Mouse (Mus musculus) liver, embryonic 14.5 days (tissue): ENCODE data around the gene Ifnz. TPM values are rescaled to one million over a fixed set of nuclear protein-coding genes. Genes with fewer than 3 reads are reported as not detected.
A peak's percentile ranks its signal among the peaks of the same experiment; 100 is the strongest.
"Not testable (repeated sequence)": the region's sequence is repeated elsewhere in the genome, so short reads cannot be mapped to it uniquely, and the experiment has no call there.

ENCODE experiments used
- ATAC-seq: fragments of 200-750 bp; cut with Nextera tagmentation; 2 replicates; pipeline ENCODE4 v1.8.0; 2017; ENCODE audit warnings: moderate number of reproducible peaks, mild to moderate bottlenecking, moderate library complexity; ENCODE audit not compliant: insufficient read depth
- DNase-seq, 3 experiments: peaks; one replicate each; pipeline ENCODE4 v3.0.0-alpha.2; 2012 to 2013; ENCODE audit warnings: low read depth in 3 of 3, low spot score in 3 of 3
- H3K27ac ChIP-seq: fragments of 300-500 bp; sonication (generic); 2 replicates; pipeline ENCODE4 v1.5.1; 2014; ENCODE audit warnings: moderate library complexity, mild to moderate bottlenecking, control low read depth, inconsistent platforms
- H3K27me3 ChIP-seq: fragments of 300-500 bp; sonication (generic); 2 replicates; pipeline ENCODE4 v1.6.1; 2014; ENCODE audit warnings: mild to moderate bottlenecking, low read length, moderate library complexity; ENCODE audit not compliant: control insufficient read depth, insufficient read depth
- H3K36me3 ChIP-seq: fragments of 300-500 bp; sonication (generic); replicated peaks from 2 replicates; pipeline ENCODE4 v1.6.1; 2014; ENCODE audit warnings: low read depth; ENCODE audit not compliant: control insufficient read depth, insufficient read depth
- H3K4me1 ChIP-seq, 2 experiments: fragments of 200-500 bp in 1 of 2; fragments of 300-500 bp in 1 of 2; sonication (generic) in 1 of 2; replicated peaks; 2 replicates each; pipeline ENCODE4 v1.6.1; 2012 to 2014; ENCODE audit warnings: antibody characterized with exemption in 1 of 2, inconsistent platforms in 1 of 2, low read length in 1 of 2; ENCODE audit not compliant: control insufficient read depth in 2 of 2, insufficient read depth in 2 of 2
- H3K4me2 ChIP-seq: fragments of 300-500 bp; sonication (generic); 2 replicates; pipeline ENCODE4 v1.6.1; 2014; ENCODE audit warnings: low read depth, mild to moderate bottlenecking, control low read depth, moderate library complexity
- H3K4me3 ChIP-seq, 2 experiments: fragments of 200-500 bp in 1 of 2; fragments of 300-500 bp in 1 of 2; sonication (generic) in 1 of 2; 2 replicates each; pipeline ENCODE4 v1.5.1; 2012 to 2014; ENCODE audit warnings: low read depth in 2 of 2, low read length in 2 of 2, mild to moderate bottlenecking in 2 of 2, control low read depth in 1 of 2, inconsistent platforms in 1 of 2, moderate library complexity in 1 of 2; ENCODE audit not compliant: insufficient read depth in 1 of 2
- H3K9ac ChIP-seq: fragments of 300-500 bp; sonication (generic); replicated peaks from 2 replicates; pipeline ENCODE4 v1.6.1; 2014; ENCODE audit warnings: mild to moderate bottlenecking, control low read depth, moderate library complexity
- H3K9me3 ChIP-seq: fragments of 300-500 bp; sonication (generic); 2 replicates; pipeline ENCODE4 v1.6.1; 2016; ENCODE audit warnings: low read length, mixed read lengths; ENCODE audit not compliant: control insufficient read depth
- CTCF ChIP-seq: IDR thresholded peaks from 2 replicates; pipeline ENCODE4 v1.5.1; 2016; ENCODE audit warnings: antibody characterized with exemption, low read depth, control low read depth
- WGBS: fragments of 180-500 bp; shearing (Covaris S2); extraction: QIAGEN DNeasy Blood & Tissue Kit; methylation state at CpG from one replicate; pipeline ENCODE4 v1.1.7; 2014; ENCODE audit not compliant: insufficient replicate concordance; 5-methylcytosine and 5-hydroxymethylcytosine counted together
- polyA plus RNA-seq, 2 experiments: library from polyadenylated mRNA; depleted of rRNA in 1 of 2; stranded (reverse) in 1 of 2; unstranded in 1 of 2; fragments of >200 nt; fragmentation: Nextera tagmentation in 1 of 2; extraction: Ambion mirVana in 1 of 2; gene quantifications; 2 replicates each; pipeline versions ENCODE4 v1.2.1 to v1.2.3; 2012 to 2014

Ifnz gene
- polyA plus RNA-seq, 2 experiments: not detected

DNA sequence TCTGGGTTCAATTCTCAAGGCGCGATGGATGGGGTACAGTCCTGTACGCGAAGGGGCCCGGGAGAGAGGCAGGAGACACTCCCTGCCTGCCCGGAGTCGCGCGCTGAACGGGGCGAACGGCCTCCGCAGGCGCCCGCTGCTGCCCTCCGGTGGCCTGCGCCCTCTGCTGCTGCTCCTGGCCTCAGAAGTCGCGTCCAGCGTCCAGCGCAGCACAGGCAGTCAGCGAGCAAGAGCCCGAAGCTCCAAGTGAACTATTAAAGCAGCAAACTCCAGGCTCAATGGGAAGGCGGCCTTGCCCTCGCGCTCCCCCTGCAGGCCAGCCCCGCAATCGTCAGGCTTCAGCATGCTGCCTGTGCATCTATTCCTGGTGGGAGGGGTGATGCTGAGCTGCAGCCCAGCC is 21.5 kb upstream of the Ifnz start:
- H3K27me3 ChIP-seq, H3K27ac ChIP-seq, H3K9me3 ChIP-seq, H3K9ac ChIP-seq, H3K4me1 ChIP-seq, H3K36me3 ChIP-seq, ATAC-seq: not testable (repeated sequence)
- peak in 1 of 3 experiments; percentile 67 for DNase-seq
- peak overlapping the region; percentile 42 for H3K4me2 ChIP-seq
- under 1% methylated on average over 24 of the region's 28 CpGs for WGBS
- peak overlapping the region; percentile 6 to 43; a peak in 3 of 4 replicates for H3K4me3 ChIP-seq
- TF ChIP-seq CTCF: peak; percentile 75

DNA sequence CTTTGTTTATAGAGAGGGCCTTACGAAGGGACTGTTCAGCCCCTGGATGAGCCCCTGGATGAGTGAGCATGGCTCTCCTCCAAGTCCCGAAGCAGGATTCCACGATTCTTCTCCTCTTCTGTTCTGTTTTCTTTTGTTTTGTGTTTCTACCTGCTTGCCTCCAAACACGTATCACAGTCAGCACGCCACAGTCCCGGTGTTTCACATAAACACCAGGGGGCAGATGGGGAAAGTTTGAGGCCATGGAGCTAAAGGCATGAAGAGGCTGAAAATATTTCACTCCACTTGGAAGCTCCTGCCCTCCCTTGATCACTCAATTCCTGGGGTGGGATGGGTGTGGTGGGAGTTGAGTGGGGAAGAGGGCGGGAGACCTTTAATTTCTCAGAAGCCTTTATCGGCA is 20.2 kb upstream of the Ifnz start:
- not testable (repeated sequence) for H3K27me3 ChIP-seq, ATAC-seq, H3K4me2 ChIP-seq, H3K36me3 ChIP-seq, H3K4me1 ChIP-seq, H3K9me3 ChIP-seq, DNase-seq, H3K4me3 ChIP-seq, H3K9ac ChIP-seq, H3K27ac ChIP-seq
- whole genome bisulfite sequencing: 58% methylated on average over 6 of the region's 8 CpGs

DNA sequence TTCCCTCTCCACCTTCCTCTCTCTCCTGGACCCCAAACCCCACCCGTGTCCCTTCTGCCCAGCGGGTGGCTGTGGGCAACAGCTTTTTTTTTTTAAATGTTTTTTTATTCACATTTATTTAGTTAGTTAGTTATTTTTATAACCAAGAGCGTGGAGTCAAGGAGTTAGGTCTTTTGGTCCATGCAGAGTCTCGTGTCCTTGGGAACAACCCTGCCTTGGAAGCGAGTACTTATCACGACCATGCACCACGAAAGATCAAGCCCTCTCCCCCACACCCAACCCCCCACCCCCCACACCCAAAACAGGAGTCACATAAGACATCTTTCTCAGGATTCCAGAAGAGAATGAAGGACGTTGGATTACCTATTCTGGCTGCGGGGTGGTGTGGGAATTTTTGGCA is 19.6 kb upstream of the Ifnz start:
- not testable (repeated sequence) for DNase-seq, H3K9ac ChIP-seq, ATAC-seq, H3K27ac ChIP-seq, H3K9me3 ChIP-seq, H3K4me1 ChIP-seq, H3K4me2 ChIP-seq, H3K36me3 ChIP-seq, H3K4me3 ChIP-seq, H3K27me3 ChIP-seq
- WGBS: 41% methylated on average over 9 of the region's 9 CpGs

DNA sequence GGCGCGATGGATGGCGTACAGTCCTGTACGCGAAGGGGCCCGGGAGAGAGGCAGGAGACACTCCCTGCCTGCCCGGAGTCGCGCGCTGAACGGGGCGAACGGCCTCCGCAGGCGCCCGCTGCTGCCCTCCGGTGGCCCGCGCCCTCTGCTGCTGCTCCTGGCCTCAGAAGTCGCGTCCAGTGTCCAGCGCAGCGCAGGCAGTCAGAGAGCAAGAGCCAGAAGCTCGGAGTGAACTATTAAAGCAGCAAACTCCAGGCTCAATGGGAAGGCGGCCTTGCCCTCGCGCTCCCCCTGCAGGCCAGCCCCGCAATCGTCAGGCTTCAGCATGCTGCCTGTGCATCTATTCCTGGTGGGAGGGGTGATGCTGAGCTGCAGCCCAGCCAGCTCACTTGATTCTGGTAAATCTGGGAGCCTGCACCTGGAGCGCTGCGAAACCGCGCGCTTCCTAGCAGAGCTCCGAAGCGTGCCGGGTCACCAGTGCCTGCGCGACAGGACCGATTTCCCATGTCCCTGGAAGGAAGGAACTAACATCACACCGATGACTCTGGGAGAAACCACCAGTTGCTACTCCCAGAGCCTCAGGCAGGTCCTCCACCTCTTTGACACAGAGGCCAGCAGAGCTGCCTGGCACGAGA is 18.4 kb upstream of the Ifnz start:
- peak overlapping the region; percentile 63 for H3K4me2 ChIP-seq
- H3K4me1 ChIP-seq, H3K36me3 ChIP-seq, H3K9ac ChIP-seq, H3K27me3 ChIP-seq, H3K9me3 ChIP-seq, H3K27ac ChIP-seq, ATAC-seq: not testable (repeated sequence)
- TF ChIP-seq CTCF: peak; percentile 73
- 5% methylated on average over 23 of the region's 42 CpGs for WGBS
- DNase-seq: peak in 1 of 3 experiments; percentile 52
- H3K4me3 ChIP-seq: peak overlapping the region; percentile 39 to 48

DNA sequence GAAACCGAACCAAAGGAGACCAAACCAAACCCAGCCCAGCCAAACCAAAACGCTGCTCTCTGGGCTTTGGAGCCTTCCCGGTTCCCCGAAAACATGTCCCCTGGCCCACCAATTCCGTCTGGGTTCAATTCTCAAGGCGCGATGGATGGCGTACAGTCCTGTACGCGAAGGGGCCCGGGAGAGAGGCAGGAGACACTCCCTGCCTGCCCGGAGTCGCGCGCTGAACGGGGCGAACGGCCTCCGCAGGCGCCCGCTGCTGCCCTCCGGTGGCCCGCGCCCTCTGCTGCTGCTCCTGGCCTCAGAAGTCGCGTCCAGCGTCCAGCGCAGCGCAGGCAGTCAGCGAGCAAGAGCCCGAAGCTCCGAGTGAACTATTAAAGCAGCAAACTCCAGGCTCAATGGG is 8.4 kb upstream of the Ifnz start, which contains the start of gene Gm13290:
Gene Gm13290 (plus strand): TSS at position 301 of the 400 bp plus-strand sequence.
- no CpG with 5 or more reads among the region's 32 CpGs for WGBS
- not testable (repeated sequence) for H3K27ac ChIP-seq, H3K4me1 ChIP-seq, DNase-seq, H3K4me2 ChIP-seq, H3K4me3 ChIP-seq, H3K9me3 ChIP-seq, H3K9ac ChIP-seq, H3K27me3 ChIP-seq, H3K36me3 ChIP-seq, ATAC-seq

DNA sequence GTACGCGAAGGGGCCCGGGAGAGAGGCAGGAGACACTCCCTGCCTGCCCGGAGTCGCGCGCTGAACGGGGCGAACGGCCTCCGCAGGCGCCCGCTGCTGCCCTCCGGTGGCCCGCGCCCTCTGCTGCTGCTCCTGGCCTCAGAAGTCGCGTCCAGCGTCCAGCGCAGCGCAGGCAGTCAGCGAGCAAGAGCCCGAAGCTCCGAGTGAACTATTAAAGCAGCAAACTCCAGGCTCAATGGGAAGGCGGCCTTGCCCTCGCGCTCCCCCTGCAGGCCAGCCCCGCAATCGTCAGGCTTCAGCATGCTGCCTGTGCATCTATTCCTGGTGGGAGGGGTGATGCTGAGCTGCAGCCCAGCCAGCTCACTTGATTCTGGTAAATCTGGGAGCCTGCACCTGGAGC is 5.3 kb upstream of the Ifnz start, which contains the start of gene Gm13289:
Gene Gm13289 (plus strand): TSS at position 301 of the 400 bp plus-strand sequence.
- not testable (repeated sequence) for H3K27me3 ChIP-seq, H3K4me1 ChIP-seq, H3K36me3 ChIP-seq, DNase-seq, H3K9ac ChIP-seq, H3K4me2 ChIP-seq, H3K27ac ChIP-seq, H3K4me3 ChIP-seq, ATAC-seq, H3K9me3 ChIP-seq
- WGBS: no CpG with 5 or more reads among the region's 29 CpGs

DNA sequence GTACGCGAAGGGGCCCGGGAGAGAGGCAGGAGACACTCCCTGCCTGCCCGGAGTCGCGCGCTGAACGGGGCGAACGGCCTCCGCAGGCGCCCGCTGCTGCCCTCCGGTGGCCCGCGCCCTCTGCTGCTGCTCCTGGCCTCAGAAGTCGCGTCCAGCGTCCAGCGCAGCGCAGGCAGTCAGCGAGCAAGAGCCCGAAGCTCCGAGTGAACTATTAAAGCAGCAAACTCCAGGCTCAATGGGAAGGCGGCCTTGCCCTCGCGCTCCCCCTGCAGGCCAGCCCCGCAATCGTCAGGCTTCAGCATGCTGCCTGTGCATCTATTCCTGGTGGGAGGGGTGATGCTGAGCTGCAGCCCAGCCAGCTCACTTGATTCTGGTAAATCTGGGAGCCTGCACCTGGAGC is 2.4 kb upstream of the Ifnz start, which contains the start of gene Gm13272:
Gene Gm13272 (plus strand): TSS at position 301 of the 400 bp plus-strand sequence.
- WGBS: no CpG with 5 or more reads among the region's 29 CpGs
- not testable (repeated sequence) for H3K9me3 ChIP-seq, H3K4me2 ChIP-seq, H3K36me3 ChIP-seq, H3K4me1 ChIP-seq, H3K4me3 ChIP-seq, H3K9ac ChIP-seq, DNase-seq, H3K27me3 ChIP-seq, ATAC-seq, H3K27ac ChIP-seq

DNA sequence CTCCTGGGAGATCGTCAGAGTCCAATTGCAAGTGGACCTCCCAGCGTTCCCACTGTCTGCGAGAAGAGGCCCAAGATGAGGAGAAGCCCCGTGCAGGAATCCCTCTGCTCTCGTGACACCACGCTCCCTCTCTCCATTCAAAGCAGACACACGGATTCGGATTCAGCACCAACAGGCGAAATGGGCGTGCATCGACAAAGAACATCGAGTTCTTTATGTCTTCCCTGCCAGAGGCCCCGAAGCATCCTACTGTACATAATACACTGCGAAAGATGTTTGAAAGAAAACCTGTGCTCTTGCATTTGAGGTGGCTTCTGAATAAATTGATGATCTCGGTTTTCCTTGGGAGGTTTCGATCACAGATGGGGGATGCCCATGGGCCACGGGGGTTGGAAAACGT is 1.6 kb upstream of the Ifnz start:
- ATAC-seq, H3K27ac ChIP-seq, H3K36me3 ChIP-seq, H3K27me3 ChIP-seq, DNase-seq, H3K4me1 ChIP-seq, H3K4me3 ChIP-seq, H3K9me3 ChIP-seq, H3K4me2 ChIP-seq, H3K9ac ChIP-seq: not testable (repeated sequence)
- WGBS: 33% methylated on average over 15 of the region's 18 CpGs
